Mouse (Mus musculus) megakaryocyte, adult 5-6 weeks (primary cell): Measurements from ENCODE around the gene Coq7. TPM values are rescaled to one million over a fixed set of nuclear protein-coding genes. Genes with fewer than 3 reads are reported as not detected.
A peak's percentile ranks its signal among the peaks of the same experiment; 100 is the strongest.

Experiments
- ATAC-seq: 2 replicates; pipeline ENCODE4 v1.8.0; 2016; ENCODE audit warnings: mild to moderate bottlenecking, inconsistent platforms; ENCODE audit not compliant: poor library complexity, severe bottlenecking
- total RNA-seq, 2 experiments: library from RNA; stranded (forward) in 1 of 2; stranded (reverse) in 1 of 2; fragments of 153-499, 151-499 nt in 1 of 2; fragments of 221-1000, 200-1000 nt in 1 of 2; gene quantifications; 2 replicates each; pipeline versions ENCODE4 v1.2.3 to v1.2.4; 2015 to 2017

The Coq7 gene
- 18.3 and 19.5 TPM in 2 replicates for total RNA-seq (2015)
- total RNA-seq (2017): 20.9 and 21.5 TPM in 2 replicates

DNA sequence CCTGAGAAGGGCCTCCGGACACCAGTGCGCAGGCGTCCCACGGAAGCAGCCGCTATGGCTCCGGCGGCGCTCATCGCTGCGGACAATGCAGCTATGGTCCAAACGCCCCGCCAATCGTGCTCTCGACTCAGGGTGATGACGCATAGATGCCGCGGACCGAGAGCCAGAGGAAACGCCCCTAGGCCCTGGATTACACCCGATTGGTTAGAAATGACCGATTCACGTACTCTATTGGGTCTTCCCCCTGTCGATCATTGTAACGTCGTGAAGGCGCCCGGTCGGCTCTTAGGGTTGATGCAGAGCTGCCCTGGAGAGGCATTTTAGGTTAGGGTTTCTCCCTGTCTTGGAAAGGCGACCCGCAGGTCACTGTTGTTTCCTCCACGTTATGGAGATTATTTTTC lies at the start of gene Coq7:
Gene Coq7, minus strand, starts transcription at position 179 of the 401 bp plus-strand sequence.
- peak; percentile 95 for ATAC-seq

- ATAC-seq: no peak
Observed at GRCm38 (mm10) chr7:118579938-118580337, 46.8 kb upstream of the Coq7 start.

- no peak for ATAC-seq
Observed at GRCm38 (mm10) chr7:118578269-118578668, 45.1 kb upstream of the Coq7 start.

GRCm38 (mm10) chr7:118572039-118572438 lies 38.9 kb upstream of the Coq7 start:
- ATAC-seq: no peak

- no peak for ATAC-seq
Observed at GRCm38 (mm10) chr7:118571350-118571749, 38.2 kb upstream of the Coq7 start.

- no peak for ATAC-seq
Observed at GRCm38 (mm10) chr7:118569121-118569543, 36.0 kb upstream of the Coq7 start.

GRCm38 (mm10) chr7:118554290-118554689 lies 21.1 kb upstream of the Coq7 start:
- ATAC-seq: no peak

DNA sequence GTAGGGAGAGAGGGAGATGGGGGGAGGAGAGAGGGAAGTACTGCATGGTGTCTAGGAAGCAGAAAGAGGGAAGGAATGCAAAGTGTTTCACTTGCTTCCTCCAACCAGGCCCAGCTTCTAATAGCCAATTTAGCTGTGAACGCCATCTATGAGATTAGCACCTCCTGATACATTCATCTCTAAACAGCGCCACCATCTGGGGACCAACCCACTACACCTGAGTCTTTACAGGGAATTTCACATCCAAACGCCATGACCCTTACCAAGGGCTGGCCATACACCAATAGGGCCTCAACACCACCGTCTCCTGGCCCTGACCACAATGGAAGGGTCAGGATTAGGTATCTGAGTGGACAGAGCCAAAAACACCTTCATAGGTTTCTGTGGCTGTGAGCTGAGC lies 20.7 kb upstream of the Coq7 start:
- ATAC-seq: no peak

GRCm38 (mm10) chr7:118547451-118547850 lies 14.3 kb upstream of the Coq7 start:
- ATAC-seq: no peak

DNA sequence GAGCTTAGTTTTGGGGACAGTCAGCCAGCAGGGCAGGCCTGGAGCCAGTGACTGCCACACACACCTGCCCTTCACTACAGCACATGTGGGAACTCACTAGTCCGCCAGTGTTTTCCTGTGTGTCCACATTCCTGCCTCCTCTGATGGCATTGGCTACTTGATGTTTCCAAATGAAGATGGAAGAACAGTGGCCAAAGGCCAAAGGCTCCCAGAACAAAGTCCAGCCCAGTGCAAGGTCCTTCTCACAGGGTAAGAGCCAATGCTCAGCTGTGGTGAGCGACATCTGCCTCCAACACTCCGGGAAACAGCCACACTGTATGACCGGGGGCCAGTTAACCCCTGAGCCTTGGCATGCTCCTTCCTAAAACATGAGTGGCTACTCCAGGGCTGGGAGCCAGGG lies 11.0 kb upstream of the Coq7 start:
- ATAC-seq: no peak

- no peak for ATAC-seq
Observed at GRCm38 (mm10) chr7:118535076-118535475, 1.9 kb upstream of the Coq7 start.

DNA sequence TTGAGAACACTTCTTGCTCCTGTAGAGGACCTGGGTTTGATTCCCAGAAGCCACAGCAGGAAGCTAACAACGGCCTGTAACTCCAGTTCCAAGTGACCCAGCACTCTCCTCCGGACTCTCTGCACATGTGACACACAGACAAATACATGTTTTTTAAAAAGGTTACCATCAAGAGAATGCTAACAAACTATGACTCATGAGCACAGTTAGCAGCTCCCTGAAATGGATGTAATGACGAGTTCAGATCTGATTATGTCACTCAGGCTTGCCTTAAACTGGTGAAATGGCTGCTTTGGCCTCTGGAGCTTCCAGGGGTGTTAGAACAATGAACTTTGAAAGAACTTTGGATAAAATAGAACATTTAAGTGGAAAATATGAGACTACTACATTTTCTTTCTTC lies 1.2 kb upstream of the Coq7 start:
- ATAC-seq: no peak

DNA sequence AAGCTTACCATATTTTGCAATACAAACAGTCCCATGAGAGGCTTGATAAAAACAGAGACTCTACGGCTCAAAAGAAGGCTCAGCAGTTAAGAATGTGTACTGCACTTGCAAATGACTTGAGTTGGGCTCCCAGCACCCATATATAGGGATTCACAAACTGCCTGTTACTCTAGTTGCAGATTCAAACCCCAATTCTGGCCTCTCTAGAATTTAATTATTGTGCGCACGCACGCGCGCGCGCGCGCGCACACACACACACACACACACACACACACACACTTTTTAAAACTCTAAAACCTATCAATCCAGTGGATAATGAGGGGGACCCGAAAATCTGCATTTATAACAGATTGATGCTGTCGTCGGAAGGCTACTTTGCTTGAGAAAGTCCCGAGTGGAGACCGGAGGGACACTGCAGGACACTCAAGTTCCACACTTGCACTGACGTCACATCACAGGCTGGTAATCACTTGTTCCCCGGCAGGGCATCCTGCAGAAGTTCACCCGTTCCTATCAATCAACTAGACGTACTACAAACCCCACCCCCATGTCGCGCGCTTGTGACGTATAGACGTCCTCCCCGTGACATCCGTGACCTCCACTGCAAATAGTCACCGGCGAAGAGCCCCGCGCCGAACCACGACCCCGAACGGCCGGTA lies 508 bp downstream of the Coq7 start:
- ATAC-seq: peak; percentile 93

GRCm38 (mm10) chr7:118526967-118527366 lies 6.2 kb downstream of the Coq7 start:
- ATAC-seq: no peak

DNA sequence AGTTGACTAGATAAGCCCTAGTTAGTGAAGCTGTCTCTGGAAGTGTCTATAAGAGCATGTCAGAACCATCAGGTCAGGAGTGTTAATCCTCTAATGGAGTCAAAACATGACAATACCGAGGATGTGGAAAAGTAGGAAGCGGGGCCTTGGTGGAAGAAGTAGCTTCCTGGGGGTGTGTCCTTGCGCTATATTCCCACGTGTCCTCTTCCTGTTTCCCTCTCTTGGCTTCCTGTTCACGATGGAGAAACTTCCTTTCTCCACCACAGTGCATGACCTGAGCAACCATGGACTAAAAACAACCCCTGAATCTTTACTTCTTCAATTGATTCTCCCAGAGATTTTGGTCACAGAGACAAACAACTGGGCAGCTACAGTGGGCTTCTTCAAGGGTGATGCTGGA lies 11.1 kb downstream of the Coq7 start:
- ATAC-seq: peak; percentile 74

DNA sequence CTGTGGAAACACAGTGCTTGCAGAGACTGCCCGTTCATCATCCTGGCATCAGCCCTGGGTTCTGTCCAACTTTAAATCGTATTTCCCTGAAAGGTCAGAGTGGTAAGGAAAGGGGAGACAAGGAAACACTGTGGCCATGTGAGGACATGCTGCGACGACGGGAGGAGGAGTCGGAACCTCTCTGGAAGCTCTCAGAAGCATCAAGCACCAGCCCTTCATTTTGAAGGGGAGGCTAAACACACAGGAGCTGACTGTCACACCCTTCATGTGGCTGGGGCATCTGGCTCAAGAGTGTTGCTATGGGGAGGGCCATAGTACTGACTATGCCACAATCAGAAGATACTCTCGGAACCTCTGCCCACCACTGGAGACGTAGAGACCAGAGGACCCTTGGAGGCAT lies 13.5 kb downstream of the Coq7 start:
- ATAC-seq: no peak

DNA sequence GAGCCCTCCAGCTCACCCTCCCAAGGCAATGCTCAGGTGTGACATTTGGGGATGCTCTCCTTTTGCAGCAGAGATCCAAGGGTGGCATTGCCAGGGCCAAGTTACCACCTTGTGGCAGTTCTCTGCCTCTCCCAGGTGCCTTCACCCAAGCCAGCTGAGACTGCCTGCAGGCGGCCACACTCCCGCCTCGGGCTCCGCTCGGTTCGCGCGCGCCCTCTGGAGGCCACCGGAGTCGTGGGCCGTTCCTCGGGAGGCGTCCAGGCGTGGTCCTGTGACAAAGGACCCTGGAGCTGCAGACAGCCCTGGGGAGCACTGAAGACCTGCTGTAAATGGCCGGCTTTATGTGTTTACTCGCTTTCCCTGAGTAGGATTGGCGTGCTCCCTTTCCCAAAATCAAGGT lies 14.5 kb downstream of the Coq7 start:
- ATAC-seq: peak; percentile 88

DNA sequence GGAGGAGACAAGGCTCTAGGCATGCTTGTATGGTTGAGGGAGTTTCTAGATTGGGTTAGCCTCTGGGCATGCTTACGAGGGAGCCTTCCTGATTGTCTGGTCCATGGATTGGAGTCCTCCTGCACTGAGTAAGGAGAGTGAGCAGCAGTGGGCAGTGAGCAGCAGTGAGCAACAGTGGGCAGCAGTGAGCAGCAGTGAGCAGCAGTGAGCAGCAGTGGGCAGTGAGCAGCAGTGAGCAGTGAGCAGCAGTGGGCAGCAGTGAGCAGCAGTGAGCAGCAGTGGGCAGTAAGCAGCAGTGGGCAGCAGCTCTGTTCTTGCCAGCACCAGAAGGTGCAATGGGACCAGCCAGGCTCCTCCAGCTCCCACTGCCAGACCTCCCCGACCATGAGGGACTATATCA lies 15.3 kb downstream of the Coq7 start:
- ATAC-seq: peak; percentile 62

DNA sequence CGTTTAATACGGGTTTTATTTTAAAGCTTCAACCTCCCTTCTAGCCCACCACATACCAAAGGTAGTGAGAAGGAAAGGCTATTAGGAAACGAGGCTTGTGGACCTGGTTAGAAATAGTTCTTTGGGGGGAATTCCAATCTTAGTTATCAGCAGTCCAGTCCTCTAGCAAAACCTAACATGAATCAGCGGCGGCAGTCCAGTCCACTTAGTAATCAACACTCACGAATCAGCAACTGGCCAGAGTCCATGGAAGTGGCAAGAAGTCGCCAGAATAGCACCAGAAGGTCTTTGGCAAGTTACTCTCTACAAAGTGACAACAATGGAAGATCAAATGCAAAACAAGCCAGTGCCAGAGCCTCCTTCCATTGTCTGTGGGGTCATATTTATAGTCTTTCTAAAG lies 24.6 kb downstream of the Coq7 start:
- no peak for ATAC-seq

DNA sequence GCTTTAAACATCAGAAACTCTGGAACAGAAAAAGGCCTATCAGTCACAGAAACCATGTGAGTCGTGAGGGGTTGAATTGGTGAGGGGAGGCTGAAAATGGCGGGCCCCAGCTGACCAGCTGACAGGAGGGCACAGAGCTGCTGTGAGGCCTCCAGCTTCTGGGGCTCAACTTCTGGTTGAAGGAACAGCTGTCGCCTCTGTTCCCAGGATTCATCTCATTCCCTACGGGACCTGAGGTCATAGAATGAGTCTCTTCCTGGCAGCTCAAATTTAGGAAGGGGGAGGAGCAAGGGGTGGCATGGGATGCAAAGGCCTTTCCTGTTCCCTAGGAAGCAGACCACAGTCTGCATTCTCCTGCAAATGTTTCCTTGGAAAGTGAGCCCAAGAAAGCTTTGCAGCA lies 29.3 kb downstream of the Coq7 start:
- ATAC-seq: no peak

GRCm38 (mm10) chr7:118502333-118502732 lies 30.8 kb downstream of the Coq7 start:
- ATAC-seq: no peak

DNA sequence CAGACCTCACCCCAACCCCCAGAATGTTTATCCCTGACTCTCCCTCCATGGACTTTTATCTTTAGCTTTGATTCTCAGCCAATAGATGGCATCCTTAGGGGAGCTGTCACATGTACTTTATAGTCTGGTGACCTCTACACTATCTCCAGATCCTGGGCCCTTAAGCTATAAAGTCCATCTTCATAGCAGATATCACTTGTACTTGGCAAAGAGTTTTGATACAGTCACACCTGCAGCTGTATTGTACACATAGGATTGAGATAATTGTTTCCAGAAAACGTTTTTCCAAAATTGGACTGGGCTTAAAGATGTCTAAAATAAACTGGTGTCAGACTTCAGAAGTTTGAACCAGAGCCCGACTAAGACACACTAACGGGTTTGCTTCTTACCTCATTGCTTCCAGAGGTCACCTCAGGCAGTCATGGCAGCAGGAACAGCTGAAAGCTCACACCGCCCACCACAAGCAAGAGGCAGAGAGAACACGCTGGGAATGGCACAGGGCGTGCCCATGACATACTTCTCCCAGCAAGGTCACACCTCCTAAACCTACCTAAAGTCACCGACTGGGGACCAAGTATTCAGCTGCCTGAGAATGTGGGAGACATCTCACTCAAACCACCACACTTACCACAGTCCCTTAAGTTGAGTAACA lies 33.2 kb downstream of the Coq7 start:
- ATAC-seq: no peak
